Mouse (Mus musculus) common myeloid progenitor, adult 5-6 weeks (primary cell): ENCODE results near the gene Akap2. TPM values are rescaled to one million over a fixed set of nuclear protein-coding genes. Genes with fewer than 3 reads are reported as not detected.

Source experiments
- ATAC-seq: replicated peaks from 2 replicates; pipeline ENCODE4 v1.8.0; 2016; ENCODE audit warnings: low read depth, mild to moderate bottlenecking, moderate TSS enrichment, inconsistent platforms; ENCODE audit not compliant: poor library complexity, severe bottlenecking
- total RNA-seq: library from RNA; stranded (forward); fragments of 200-1000, 187-1606 nt; gene quantifications from 2 replicates; pipeline ENCODE4 v1.2.3, GENCODE M21; 2017

The Akap2 gene
- total RNA-seq, 1 experiment from 2014 or later, result 2.2 TPM

- ATAC-seq, result no peak
Measured at GRCm38 (mm10) chr4:57852461-57853040, 135.1 kb downstream of the Akap2 start.

- ATAC-seq, result no peak
Measured at GRCm38 (mm10) chr4:57854181-57854580, 136.7 kb downstream of the Akap2 start.

- no peak for ATAC-seq
Measured at GRCm38 (mm10) chr4:57855281-57855941, 138.0 kb downstream of the Akap2 start.

GRCm38 (mm10) chr4:57856673-57857072 lies 139.2 kb downstream of the Akap2 start:
- ATAC-seq, result no peak

- ATAC-seq, result no peak
Measured at GRCm38 (mm10) chr4:57860204-57860611, 142.8 kb downstream of the Akap2 start.

- ATAC-seq, result no peak
Measured at GRCm38 (mm10) chr4:57861166-57861565, 143.7 kb downstream of the Akap2 start.

- 0 out of 2 replicates have a peak, but pooled peaks have one; percentile 18 for ATAC-seq
Measured at GRCm38 (mm10) chr4:57861856-57862255, 144.4 kb downstream of the Akap2 start.

GRCm38 (mm10) chr4:57862269-57862986 lies 145.0 kb downstream of the Akap2 start:
- 0 out of 2 replicates have a peak, but pooled peaks have one; percentile 22 for ATAC-seq

- ATAC-seq, result peak; percentile 47
Measured at GRCm38 (mm10) chr4:57866088-57866487, 148.6 kb downstream of the Akap2 start.

- no peak for ATAC-seq
Measured at GRCm38 (mm10) chr4:57866990-57867389, 149.5 kb downstream of the Akap2 start.

GRCm38 (mm10) chr4:57867454-57867853 lies 150.0 kb downstream of the Akap2 start:
- peak; percentile 62 for ATAC-seq

- ATAC-seq, result no peak
Measured at GRCm38 (mm10) chr4:57879137-57879536, 161.7 kb downstream of the Akap2 start.

- peak; percentile 86 for ATAC-seq
Measured at GRCm38 (mm10) chr4:57879804-57880357, 162.4 kb downstream of the Akap2 start.

- ATAC-seq, result peak; percentile 56
Measured at GRCm38 (mm10) chr4:57883520-57884421, 166.3 kb downstream of the Akap2 start.

- ATAC-seq, result no peak
Measured at GRCm38 (mm10) chr4:57884511-57884910, 167.1 kb downstream of the Akap2 start.

GRCm38 (mm10) chr4:57885186-57885585 lies 167.7 kb downstream of the Akap2 start:
- ATAC-seq, result no peak

- peak; percentile 61 for ATAC-seq
Measured at GRCm38 (mm10) chr4:57886066-57886887, 168.8 kb downstream of the Akap2 start.

GRCm38 (mm10) chr4:57886888-57887230 lies 169.4 kb downstream of the Akap2 start:
- ATAC-seq, result no peak

GRCm38 (mm10) chr4:57888246-57888645 lies 170.8 kb downstream of the Akap2 start:
- no peak for ATAC-seq
